Mouse (Mus musculus): ENCODE data around the gene Ppp1r9a. TPM values are rescaled to one million over a fixed set of nuclear protein-coding genes. Genes with fewer than 3 reads are reported as not detected.

The Ppp1r9a gene
- polyA plus RNA-seq, 1 experiment from 2014 or later: 7.5 TPM

GRCm38 (mm10) chr6:5038140-5038749, 135.5 kb downstream of the Ppp1r9a start:
- WGBS: 60% methylated on average over 2 of the region's 2 CpGs
- no peaks in the 10 kb centered on the region for H3K9me3 ChIP-seq (ENCODE audit: control insufficient read depth, low read length)
- ATAC-seq: no peak

GRCm38 (mm10) chr6:5039316-5039715, 136.6 kb downstream of the Ppp1r9a start:
- H3K9me3 ChIP-seq (ENCODE audit: control insufficient read depth, low read length): no peaks in the 10 kb centered on the region
- H3K4me1 ChIP-seq (ENCODE audit: control insufficient read depth, insufficient read depth, low read length): no peaks in the 10 kb centered on the region
- no peak for ATAC-seq
- 56% methylated on average over 2 of the region's 2 CpGs for WGBS
- H3K4me3 ChIP-seq (ENCODE audit: low read length): no peak overlapping the region
- H3K4me2 ChIP-seq (ENCODE audit: low read depth, low read length): no peak overlapping the region
- no peak overlapping the region for H3K27ac ChIP-seq (ENCODE audit: low read length)
- H3K9ac ChIP-seq (ENCODE audit: low read depth, low read length): no peak overlapping the region
- H3K27me3 ChIP-seq (replicated peaks; ENCODE audit: control insufficient read depth, insufficient read depth, low read length): no peaks in the 10 kb centered on the region
- no peaks in the 10 kb centered on the region for H3K36me3 ChIP-seq (ENCODE audit: control insufficient read depth, insufficient read depth, low read length)

More at GRCm38 (mm10) chr6:5038140-5038749, 135.5 kb downstream of the Ppp1r9a start:
- Histone ChIP-seq H3K36me3 (ENCODE audit: control insufficient read depth, insufficient read depth, low read length) (no peaks in the 10 kb centered on the region), H3K4me1 (ENCODE audit: control insufficient read depth, insufficient read depth, low read length) (no peaks in the 10 kb centered on the region), H3K27ac (ENCODE audit: low read length) (no peak overlapping the region), H3K4me3 (ENCODE audit: low read length) (no peak overlapping the region), H3K4me2 (ENCODE audit: low read depth, low read length) (no peak overlapping the region), H3K9ac (ENCODE audit: low read depth, low read length) (no peak overlapping the region), H3K27me3 (replicated peaks; ENCODE audit: control insufficient read depth, insufficient read depth, low read length) (no peaks in the 10 kb centered on the region)

GRCm38 (mm10) chr6:5045854-5046253, 143.1 kb downstream of the Ppp1r9a start:
- 96% methylated on average over 6 of the region's 6 CpGs for WGBS
- Histone ChIP-seq H3K4me2 (ENCODE audit: low read depth, low read length) (no peak overlapping the region), H3K9me3 (ENCODE audit: control insufficient read depth, low read length) (no peaks in the 10 kb centered on the region), H3K4me1 (ENCODE audit: control insufficient read depth, insufficient read depth, low read length) (no peaks in the 10 kb centered on the region), H3K27me3 (replicated peaks; ENCODE audit: control insufficient read depth, insufficient read depth, low read length) (no peaks in the 10 kb centered on the region), H3K27ac (ENCODE audit: low read length) (no peak overlapping the region), H3K4me3 (ENCODE audit: low read length) (no peak overlapping the region), H3K9ac (ENCODE audit: low read depth, low read length) (no peak overlapping the region), H3K36me3 (ENCODE audit: control insufficient read depth, insufficient read depth, low read length) (no peaks in the 10 kb centered on the region)
- no peak for ATAC-seq

- Histone ChIP-seq H3K4me3 (ENCODE audit: low read length) (no peak overlapping the region), H3K9me3 (ENCODE audit: control insufficient read depth, low read length) (no peaks in the 10 kb centered on the region), H3K4me1 (ENCODE audit: control insufficient read depth, insufficient read depth, low read length) (no peaks in the 10 kb centered on the region), H3K27ac (ENCODE audit: low read length) (no peak overlapping the region), H3K27me3 (replicated peaks; ENCODE audit: control insufficient read depth, insufficient read depth, low read length) (no peaks in the 10 kb centered on the region), H3K36me3 (ENCODE audit: control insufficient read depth, insufficient read depth, low read length) (no peaks in the 10 kb centered on the region), H3K9ac (ENCODE audit: low read depth, low read length) (no peak overlapping the region), H3K4me2 (ENCODE audit: low read depth, low read length) (no peak overlapping the region)
- WGBS: 80% methylated on average over 3 of the region's 3 CpGs
- ATAC-seq: no peak
Measured at GRCm38 (mm10) chr6:5048025-5048424, 145.3 kb downstream of the Ppp1r9a start.

- H3K4me1 ChIP-seq (ENCODE audit: control insufficient read depth, insufficient read depth, low read length): no peaks in the 10 kb centered on the region
- H3K9me3 ChIP-seq (ENCODE audit: control insufficient read depth, low read length): no peaks in the 10 kb centered on the region
- no peak overlapping the region for H3K4me3 ChIP-seq (ENCODE audit: low read length)
- no peak for ATAC-seq
- H3K4me2 ChIP-seq (ENCODE audit: low read depth, low read length): no peak overlapping the region
- H3K9ac ChIP-seq (ENCODE audit: low read depth, low read length): no peak overlapping the region
- WGBS: 73% methylated on average over 2 of the region's 2 CpGs
- H3K27ac ChIP-seq (ENCODE audit: low read length): no peak overlapping the region
- no peaks in the 10 kb centered on the region for H3K27me3 ChIP-seq (replicated peaks; ENCODE audit: control insufficient read depth, insufficient read depth, low read length)
- no peaks in the 10 kb centered on the region for H3K36me3 ChIP-seq (ENCODE audit: control insufficient read depth, insufficient read depth, low read length)
Measured at GRCm38 (mm10) chr6:5052309-5052708, 149.6 kb downstream of the Ppp1r9a start.

GRCm38 (mm10) chr6:5054446-5055095, 151.9 kb downstream of the Ppp1r9a start:
- no peak for ATAC-seq
- Histone ChIP-seq H3K27me3 (replicated peaks; ENCODE audit: control insufficient read depth, insufficient read depth, low read length) (no peaks in the 10 kb centered on the region), H3K4me2 (ENCODE audit: low read depth, low read length) (no peak overlapping the region), H3K27ac (ENCODE audit: low read length) (no peak overlapping the region), H3K4me1 (ENCODE audit: control insufficient read depth, insufficient read depth, low read length) (no peaks in the 10 kb centered on the region), H3K9ac (ENCODE audit: low read depth, low read length) (no peak overlapping the region), H3K4me3 (ENCODE audit: low read length) (no peak overlapping the region), H3K36me3 (ENCODE audit: control insufficient read depth, insufficient read depth, low read length) (no peaks in the 10 kb centered on the region), H3K9me3 (ENCODE audit: control insufficient read depth, low read length) (no peaks in the 10 kb centered on the region)
- 84% methylated on average over 4 of the region's 4 CpGs for WGBS

- Histone ChIP-seq H3K36me3 (ENCODE audit: control insufficient read depth, insufficient read depth, low read length) (no peaks in the 10 kb centered on the region), H3K27me3 (replicated peaks; ENCODE audit: control insufficient read depth, insufficient read depth, low read length) (no peaks in the 10 kb centered on the region), H3K4me2 (ENCODE audit: low read depth, low read length) (no peak overlapping the region), H3K9ac (ENCODE audit: low read depth, low read length) (no peak overlapping the region), H3K27ac (ENCODE audit: low read length) (no peak overlapping the region), H3K4me1 (ENCODE audit: control insufficient read depth, insufficient read depth, low read length) (no peaks in the 10 kb centered on the region), H3K9me3 (ENCODE audit: control insufficient read depth, low read length) (no peaks in the 10 kb centered on the region), H3K4me3 (ENCODE audit: low read length) (no peak overlapping the region)
- 60% methylated on average over 3 of the region's 3 CpGs for WGBS
- ATAC-seq: no peak
Measured at GRCm38 (mm10) chr6:5074736-5075135, 172.0 kb downstream of the Ppp1r9a start.

GRCm38 (mm10) chr6:5075680-5076079, 173.0 kb downstream of the Ppp1r9a start:
- Histone ChIP-seq H3K36me3 (ENCODE audit: control insufficient read depth, insufficient read depth, low read length) (no peaks in the 10 kb centered on the region), H3K4me2 (ENCODE audit: low read depth, low read length) (no peak overlapping the region), H3K9me3 (ENCODE audit: control insufficient read depth, low read length) (no peaks in the 10 kb centered on the region), H3K4me1 (ENCODE audit: control insufficient read depth, insufficient read depth, low read length) (no peaks in the 10 kb centered on the region), H3K27me3 (replicated peaks; ENCODE audit: control insufficient read depth, insufficient read depth, low read length) (no peaks in the 10 kb centered on the region), H3K27ac (ENCODE audit: low read length) (no peak overlapping the region), H3K9ac (ENCODE audit: low read depth, low read length) (no peak overlapping the region), H3K4me3 (ENCODE audit: low read length) (no peak overlapping the region)
- 75% methylated on average over 7 of the region's 7 CpGs for WGBS
- no peak for ATAC-seq

- Histone ChIP-seq H3K27ac (ENCODE audit: low read length) (no peak overlapping the region), H3K9ac (ENCODE audit: low read depth, low read length) (no peak overlapping the region), H3K9me3 (ENCODE audit: control insufficient read depth, low read length) (no peaks in the 10 kb centered on the region), H3K27me3 (replicated peaks; ENCODE audit: control insufficient read depth, insufficient read depth, low read length) (no peaks in the 10 kb centered on the region), H3K4me2 (ENCODE audit: low read depth, low read length) (no peak overlapping the region), H3K4me3 (ENCODE audit: low read length) (no peak overlapping the region), H3K4me1 (ENCODE audit: control insufficient read depth, insufficient read depth, low read length) (peaks cover 4% of the 10 kb centered on the region; the same call in 1 of the 2 replicates), H3K36me3 (ENCODE audit: control insufficient read depth, insufficient read depth, low read length) (no peaks in the 10 kb centered on the region)
- 56% methylated on average over 2 of the region's 2 CpGs for WGBS
- 0 out of 2 replicates have a peak, but pooled peaks have one; percentile 40 for ATAC-seq
Measured at GRCm38 (mm10) chr6:5078009-5078408, 175.3 kb downstream of the Ppp1r9a start.

Data from intestine, embryonic 16.5 days (tissue).